Mouse (Mus musculus) neural tube, postnatal 0 days (tissue): Measurements from ENCODE around the gene Sltm. TPM values are rescaled to one million over a fixed set of nuclear protein-coding genes. Genes with fewer than 3 reads are reported as not detected.

Experiments
- polyA plus RNA-seq: library from polyadenylated mRNA; unstranded; fragments of >200 nt; fragmentation: Nextera tagmentation; extraction: Ambion mirVana; gene quantifications from 2 replicates; pipeline ENCODE4 v1.2.1, GENCODE M21; 2015

Sltm gene
- 37.7 and 44.0 TPM in 2 replicates for polyA plus RNA-seq

DNA sequence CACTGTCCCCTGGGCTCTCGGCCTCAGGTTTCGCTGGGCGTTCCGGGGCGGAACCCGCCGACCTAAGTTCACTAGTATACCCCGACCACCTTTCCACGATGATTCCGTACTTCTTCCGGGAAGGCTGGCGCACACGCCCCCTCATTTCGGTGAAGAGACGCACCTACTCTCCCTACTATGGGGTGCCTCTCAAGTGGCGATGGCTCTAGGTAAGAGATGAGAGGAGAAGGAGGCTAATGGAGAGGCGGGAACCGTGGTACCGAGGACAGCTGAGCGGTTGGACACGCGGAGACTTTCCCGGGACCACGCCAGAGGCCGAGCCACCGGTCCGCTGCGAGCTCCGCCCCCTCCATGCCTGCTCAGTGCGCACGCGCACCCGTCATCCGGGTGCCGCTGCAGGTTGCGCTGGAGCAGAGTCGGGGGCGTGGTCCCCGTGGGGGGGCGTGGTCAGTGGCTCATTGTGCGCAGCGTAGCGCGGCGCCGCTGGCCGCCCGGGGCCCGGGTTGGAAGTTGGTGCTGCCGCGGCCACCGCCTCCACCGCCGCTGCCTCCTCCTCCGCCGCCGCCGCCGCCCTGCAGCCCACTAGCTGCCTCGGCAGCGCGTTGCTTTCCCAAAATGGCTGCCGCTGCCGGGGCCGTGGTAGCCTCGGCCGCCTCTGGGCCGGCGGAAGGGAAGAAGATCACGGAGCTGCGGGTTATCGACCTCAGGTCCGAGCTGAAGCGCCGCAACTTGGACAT lies at the start of gene Sltm:
Gene Sltm (plus strand): TSS at position 450 of the 737 bp plus-strand sequence.

DNA sequence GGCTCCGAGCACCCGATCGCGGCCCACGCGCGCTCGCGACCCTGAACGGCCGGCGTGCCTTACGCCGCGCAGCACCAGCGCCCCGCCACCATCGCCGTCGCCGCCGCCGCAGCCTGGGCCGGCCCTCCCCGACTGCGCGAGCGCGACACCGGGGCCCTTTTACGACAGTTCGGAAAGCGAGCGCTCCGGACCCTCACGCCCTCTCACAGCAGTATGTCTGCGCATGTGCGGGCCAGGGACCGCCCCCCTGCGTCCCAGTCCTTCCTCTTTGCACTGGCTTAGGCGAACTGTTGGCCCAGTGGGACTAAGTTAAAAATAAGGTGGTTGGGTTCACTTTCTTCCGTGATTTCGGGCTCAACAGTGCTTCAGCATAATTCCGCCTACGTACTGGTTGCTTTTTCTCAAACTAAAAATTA lies 38.9 kb upstream of the Sltm start, which contains the start of gene Rnf111:
Gene Rnf111 (minus strand): TSS at position 100 of the 416 bp plus-strand sequence.

Other genes with a start within 250 kb of the Sltm start
- gene Ccnb2, start 121.2 kb upstream of the Sltm start, polyA plus RNA-seq: 12.4 and 13.2 TPM in 2 replicates
- 19.0 and 21.0 TPM in 2 replicates for gene Rnf111, start 39.0 kb upstream of the Sltm start, polyA plus RNA-seq
- 1.4 and 2.1 TPM in 2 replicates for gene Gm10642, start 113.5 kb downstream of the Sltm start, polyA plus RNA-seq
- 23.4 and 28.1 TPM in 2 replicates for gene Mindy2, start 114.4 kb downstream of the Sltm start, polyA plus RNA-seq
- 38.3 and 40.8 TPM in 2 replicates for gene Adam10, start 136.2 kb downstream of the Sltm start, polyA plus RNA-seq